Mouse (Mus musculus) lung, adult 2 months (tissue): ENCODE results near the gene Hspb9. TPM values are rescaled to one million over a fixed set of nuclear protein-coding genes. Genes with fewer than 3 reads are reported as not detected.
A peak's percentile ranks its signal among the peaks of the same experiment; 100 is the strongest.

Experiments used
- DNase-seq: peaks from one replicate; pipeline ENCODE4 v3.0.0; 2022
- H3K4me1 ChIP-seq: fragments of 200-500 bp; 2 replicates; pipeline ENCODE4 v1.6.1; 2011; ENCODE audit warnings: low read length; ENCODE audit not compliant: control insufficient read depth, insufficient read depth
- H3K4me3 ChIP-seq: fragments of 200-500 bp; replicated peaks from 2 replicates; pipeline ENCODE3; 2011; ENCODE audit warnings: low read depth, mild to moderate bottlenecking, control low read depth, low read length; ENCODE audit errors: extremely low read depth
- CTCF ChIP-seq: fragments of 200-500 bp; IDR thresholded peaks from 2 replicates; pipeline ENCODE4 v1.5.1; 2011; ENCODE audit warnings: mild to moderate bottlenecking, low read length, control low read depth; ENCODE audit not compliant: insufficient read depth
- POLR2A ChIP-seq: fragments of 200-500 bp; IDR thresholded peaks from 2 replicates; pipeline ENCODE4 v1.6.1; 2011; ENCODE audit warnings: low read depth, mild to moderate bottlenecking, control low read depth, low read length, borderline replicate concordance; ENCODE audit errors: extremely low read depth
- WGBS: fragments of 180-500 bp; shearing (Covaris S2); methylation state at CpG from one replicate; pipeline ENCODE4 v1.1.7; 2018; 5-methylcytosine and 5-hydroxymethylcytosine counted together
- polyA plus RNA-seq: library from polyadenylated mRNA; depleted of rRNA; stranded (reverse); fragments of >200 nt; gene quantifications from 2 replicates; pipeline ENCODE4 v1.2.3, GENCODE M21; 2012; rRNA removed

Hspb9 gene
- polyA plus RNA-seq, 1 experiment = 0.36 TPM

DNA sequence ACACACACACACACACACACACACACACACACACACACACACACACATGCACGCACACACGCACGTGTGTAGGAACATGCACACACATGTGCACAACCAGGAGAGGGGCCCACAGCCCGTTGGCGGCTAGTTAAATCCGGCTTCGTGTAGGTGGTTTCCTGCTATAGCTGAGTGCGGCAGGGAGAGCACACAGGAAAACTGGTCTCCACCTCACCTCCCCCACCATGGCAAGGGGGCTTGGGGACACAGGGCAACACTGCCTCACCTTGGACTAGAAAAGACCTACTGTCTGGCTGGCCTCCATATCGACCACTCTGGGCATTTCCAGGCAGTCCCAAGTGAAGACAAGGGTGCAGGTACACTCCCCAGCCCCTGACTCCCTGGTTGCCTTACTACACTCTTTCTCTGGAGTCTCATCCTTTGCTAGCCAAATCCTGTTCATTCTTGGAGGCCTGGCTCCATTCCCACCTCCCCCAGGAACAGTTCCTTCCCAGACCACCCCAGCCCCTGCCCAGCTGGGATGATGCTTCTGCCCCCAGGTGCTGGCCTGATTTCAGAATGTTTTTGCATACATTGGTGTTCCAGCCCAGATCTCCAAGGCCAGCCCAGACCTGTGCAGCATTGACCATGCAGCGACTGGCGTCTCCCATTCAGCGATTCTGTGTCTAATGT, 40.5 kb downstream of the Hspb9 start:
- WGBS = 65% methylated on average over 12 of the region's 12 CpGs
- Histone ChIP-seq H3K4me1 (no peaks in the 10 kb centered on the region; the same call in 1 of the 2 replicates), H3K4me3 (no peak overlapping the region)
- no peak for TF ChIP-seq POLR2A
- TF ChIP-seq CTCF = no peak
- DNase-seq = no peak

DNA sequence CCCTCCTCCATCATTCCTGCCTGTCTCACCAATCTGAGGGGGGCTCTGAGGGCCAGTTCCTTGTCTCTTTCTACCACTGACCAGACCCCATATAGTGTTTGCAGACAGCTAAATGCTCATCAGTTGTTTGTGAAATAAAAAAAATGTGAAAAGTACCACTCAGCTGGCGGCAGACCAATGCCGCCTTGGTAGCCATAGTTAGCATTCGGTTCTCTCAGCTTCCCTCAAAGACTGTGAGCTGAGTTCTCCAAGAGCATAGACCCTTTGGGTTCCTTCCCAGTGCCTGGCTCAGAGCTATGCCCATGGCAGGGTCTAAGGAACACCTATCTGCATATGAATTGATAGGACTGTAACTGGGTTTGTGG, 41.0 kb downstream of the Hspb9 start:
- DNase-seq = no peak
- no peaks in the 10 kb centered on the region for H3K4me1 ChIP-seq
- TF ChIP-seq CTCF = no peak
- no peak for TF ChIP-seq POLR2A
- WGBS = 88% methylated on average over 3 of the region's 3 CpGs
- H3K4me3 ChIP-seq = no peak overlapping the region

DNA sequence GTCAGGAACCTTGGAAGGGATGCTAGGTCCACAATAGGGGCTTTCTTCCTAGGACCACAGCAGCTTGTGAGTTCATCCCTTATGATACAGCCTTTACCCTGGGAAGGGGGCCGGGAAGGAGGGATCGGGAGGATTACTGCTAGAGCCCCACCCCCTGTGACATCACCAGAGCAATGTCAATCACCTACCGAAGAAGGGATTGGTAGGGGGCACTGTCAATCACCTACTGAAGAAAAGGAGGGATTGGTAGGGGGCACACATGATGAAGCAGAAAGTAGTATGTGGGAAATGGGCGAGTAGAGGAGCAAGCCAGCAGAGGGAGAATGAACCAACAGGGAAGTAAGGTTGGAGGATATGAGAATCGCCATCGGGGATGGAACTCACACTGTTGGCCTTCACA, 42.8 kb downstream of the Hspb9 start:
- TF ChIP-seq CTCF (no peak), POLR2A (no peak)
- DNase-seq = no peak
- Histone ChIP-seq H3K4me3 (no peak overlapping the region), H3K4me1 (no peaks in the 10 kb centered on the region)
- 64% methylated on average over 6 of the region's 6 CpGs for WGBS

DNA sequence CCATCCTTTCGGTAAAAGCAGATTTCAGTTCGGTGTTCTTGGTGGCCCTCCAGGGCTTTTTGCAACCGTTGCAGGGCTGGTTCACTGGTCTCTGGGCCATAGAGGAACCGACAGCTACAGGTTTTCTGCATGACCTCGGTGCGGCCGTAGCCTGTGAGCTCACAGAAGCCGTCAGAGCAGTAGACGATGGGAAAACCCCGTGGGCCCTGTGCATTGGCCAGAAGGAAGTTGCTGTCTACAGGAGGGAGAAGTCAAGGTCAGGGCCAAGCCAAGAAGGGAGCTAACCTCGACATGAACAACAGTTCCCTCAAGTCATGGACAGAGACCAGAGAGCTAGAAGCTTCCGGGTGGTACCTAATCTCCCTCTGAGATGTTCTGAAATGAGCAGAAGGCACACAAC, 43.9 kb downstream of the Hspb9 start:
- TF ChIP-seq CTCF (no peak), POLR2A (no peak)
- Histone ChIP-seq H3K4me1 (no peaks in the 10 kb centered on the region), H3K4me3 (no peak overlapping the region)
- 72% methylated on average over 12 of the region's 12 CpGs for WGBS
- DNase-seq = no peak

DNA sequence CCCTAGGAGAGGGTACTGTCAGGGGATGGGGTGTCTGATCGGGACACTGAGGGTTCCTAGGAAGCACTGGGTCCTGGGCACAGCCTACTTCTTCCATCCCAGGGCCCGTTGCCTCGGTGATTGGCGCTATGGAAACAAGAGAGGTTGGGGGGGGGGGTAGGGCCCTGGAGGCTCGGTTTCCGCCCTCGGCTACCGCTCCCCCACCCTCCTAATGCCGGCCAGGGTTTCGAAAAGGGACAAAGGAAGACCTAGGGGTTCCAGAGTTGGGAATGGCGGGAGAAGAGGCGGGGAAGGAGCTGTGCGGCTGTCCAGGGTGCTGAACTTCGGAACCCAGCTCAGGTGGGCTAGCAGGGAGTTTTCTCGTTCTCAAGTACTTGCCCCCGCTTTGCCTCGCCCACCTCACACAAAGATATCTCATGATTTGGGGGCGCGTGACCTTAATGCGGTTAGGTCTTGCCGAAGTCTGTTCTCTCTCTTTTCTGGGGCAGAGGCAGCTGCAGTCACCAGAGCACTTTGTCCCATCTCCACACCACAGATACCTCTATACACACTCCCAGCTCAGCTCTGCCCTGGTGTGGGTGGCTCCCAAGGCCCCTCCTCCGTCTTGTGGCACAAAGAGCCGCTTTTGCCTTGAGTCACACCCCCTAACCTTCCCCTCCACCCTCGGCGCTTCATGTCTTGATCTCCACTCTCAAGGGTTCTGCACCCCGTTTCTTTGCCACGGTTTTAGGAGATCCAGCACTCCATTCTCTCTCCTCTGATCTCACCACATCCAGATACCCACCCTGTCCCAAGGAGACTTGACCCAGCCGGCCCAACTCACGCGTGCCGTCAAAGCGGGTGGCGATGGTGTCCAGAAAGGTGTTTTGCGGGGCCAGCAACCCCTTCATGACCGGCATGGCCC, 45.3 kb downstream of the Hspb9 start:
- 3% methylated on average over 35 of the region's 35 CpGs for WGBS
- peak; percentile 54 for DNase-seq
- no peak overlapping the region for H3K4me3 ChIP-seq
- H3K4me1 ChIP-seq = no peaks in the 10 kb centered on the region
- no peak for TF ChIP-seq POLR2A
- TF ChIP-seq CTCF = no peak

DNA sequence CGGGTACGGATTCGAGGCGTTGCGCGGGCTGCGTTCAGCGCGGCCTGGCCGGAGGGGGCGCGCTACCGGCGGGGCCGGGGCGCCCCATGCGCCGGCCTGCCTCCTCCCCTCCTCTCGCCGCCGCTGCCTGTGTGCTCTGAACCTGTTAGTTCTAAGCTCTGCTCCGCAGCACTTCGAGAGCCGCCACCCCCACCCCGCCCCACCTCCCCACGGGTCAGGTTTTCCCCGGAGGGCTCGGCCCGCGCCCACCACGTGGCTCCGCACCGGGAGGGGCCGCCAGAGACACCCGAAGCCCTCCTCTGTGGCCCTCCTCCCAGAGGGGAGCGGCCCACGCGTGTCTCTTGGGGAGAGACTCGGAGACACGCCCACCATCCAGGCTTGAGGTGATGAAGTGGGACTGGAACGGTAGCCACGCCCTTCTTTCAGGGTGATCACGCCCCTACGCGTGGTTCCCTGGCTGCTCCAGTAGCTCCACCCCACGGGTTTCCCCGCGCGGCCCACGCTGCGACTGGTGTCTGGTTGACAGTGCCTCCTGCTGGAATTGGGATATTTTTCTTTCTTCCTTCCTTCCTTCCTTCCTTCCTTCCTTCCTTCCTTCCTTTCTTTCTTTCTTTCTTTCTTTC, 46.1 kb downstream of the Hspb9 start, which contains the start of gene Kcnh4:
Gene Kcnh4 (minus strand): TSS at position 332 of the 623 bp plus-strand sequence.
- Histone ChIP-seq H3K4me1 (no peaks in the 10 kb centered on the region), H3K4me3 (no peak within 1 kb of the TSS)
- peak; percentile 46 for DNase-seq
- 1% methylated on average over 50 of the region's 51 CpGs for WGBS
- TF ChIP-seq CTCF = no peak
- no peak for TF ChIP-seq POLR2A

DNA sequence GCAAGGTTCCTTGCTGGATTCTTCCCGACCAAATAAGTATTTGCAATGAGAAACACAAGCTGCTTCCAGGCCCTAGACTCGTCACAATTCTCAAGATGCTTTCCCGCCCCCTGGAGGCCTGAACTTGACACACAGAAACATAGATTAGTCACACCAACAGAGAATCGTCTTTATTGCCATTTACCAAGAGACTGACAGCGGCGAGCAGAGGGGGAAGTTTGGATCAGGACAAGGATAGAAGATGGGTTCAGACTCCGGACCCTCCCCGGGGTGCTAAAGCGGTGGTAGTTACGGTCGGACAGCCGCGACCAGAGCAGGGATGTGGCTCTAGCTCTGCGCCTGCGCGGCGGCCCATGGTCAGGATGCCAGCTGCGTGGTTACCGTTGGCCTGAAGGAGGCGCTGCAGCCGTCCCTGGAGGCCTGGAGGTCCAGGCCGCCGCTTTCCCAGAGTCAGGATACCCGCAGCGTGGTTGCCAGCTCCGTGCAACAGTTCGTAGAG, 47.9 kb downstream of the Hspb9 start:
- peak overlapping the region; percentile 73 for H3K4me3 ChIP-seq
- peak; percentile 86 for DNase-seq
- WGBS = under 1% methylated on average over 27 of the region's 27 CpGs
- H3K4me1 ChIP-seq = no peaks in the 10 kb centered on the region
- TF ChIP-seq POLR2A = 0 out of 2 replicates have a peak, but pooled peaks have one; percentile 11
- TF ChIP-seq CTCF = peak; percentile 68

DNA sequence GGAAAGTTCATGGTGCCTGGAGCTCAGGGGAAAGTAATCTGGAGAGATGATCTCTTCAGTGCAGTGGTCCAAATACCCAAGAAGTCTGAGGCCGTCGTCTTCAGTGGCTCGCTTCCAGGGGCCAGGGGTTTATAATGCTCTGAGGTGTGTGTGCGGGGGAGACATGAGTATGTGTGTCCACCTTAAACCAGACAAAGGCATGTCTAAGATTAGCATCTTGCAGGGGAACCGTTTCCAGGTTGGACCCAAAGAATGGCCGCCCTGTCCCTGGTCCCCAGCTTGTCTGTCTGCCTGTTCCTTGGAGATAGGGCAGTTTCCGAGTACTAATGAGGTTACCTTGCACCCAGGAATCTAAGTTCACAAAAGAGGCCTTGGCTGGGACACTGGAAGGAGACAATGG, 49.2 kb downstream of the Hspb9 start, which contains the start of gene Hcrt:
Gene Hcrt (minus strand): TSS at position 101 of the 400 bp plus-strand sequence.
- TF ChIP-seq CTCF (no peak), POLR2A (no peak)
- no peak for DNase-seq
- no peaks in the 10 kb centered on the region for H3K4me1 ChIP-seq
- WGBS = 91% methylated on average over 7 of the region's 7 CpGs
- peak within 1 kb of the TSS; percentile 41 for H3K4me3 ChIP-seq

Other genes with a start within 250 kb of the Hspb9 start
- gene Klhl11, start 241.1 kb upstream of the Hspb9 start, polyA plus RNA-seq = 5.1 and 6.2 TPM in 2 replicates
- gene Acly, start 185.8 kb upstream of the Hspb9 start, polyA plus RNA-seq = 166 and 217 TPM in 2 replicates
- 1.8 and 3.4 TPM in 2 replicates for gene Ttc25, start 168.2 kb upstream of the Hspb9 start, polyA plus RNA-seq
- gene Cnp, start 138.9 kb upstream of the Hspb9 start, polyA plus RNA-seq = 27.5 and 29.9 TPM in 2 replicates
- gene Nkiras2, start 94.6 kb upstream of the Hspb9 start, polyA plus RNA-seq = 59.4 and 84.5 TPM in 2 replicates
- 29.8 and 56.5 TPM in 2 replicates for gene Dnajc7, start 93.7 kb upstream of the Hspb9 start, polyA plus RNA-seq
- 0.36 and 4.9 TPM in 2 replicates for gene Zfp385c, start 21.4 kb upstream of the Hspb9 start, polyA plus RNA-seq
- 8.2 and 9.8 TPM in 2 replicates for gene Dhx58, start 9.6 kb upstream of the Hspb9 start, polyA plus RNA-seq
- 27.3 and 28.2 TPM in 2 replicates for gene Kat2a, start 1.4 kb upstream of the Hspb9 start, polyA plus RNA-seq
- gene Rab5c, start 24.4 kb downstream of the Hspb9 start, polyA plus RNA-seq = 235 and 252 TPM in 2 replicates
- 1.1 and 1.8 TPM in 2 replicates for gene Kcnh4, start 46.1 kb downstream of the Hspb9 start, polyA plus RNA-seq
- gene Hcrt, start 49.1 kb downstream of the Hspb9 start, polyA plus RNA-seq = not detected in 2 replicates
- 14.4 and 18.2 TPM in 2 replicates for gene Ghdc, start 57.1 kb downstream of the Hspb9 start, polyA plus RNA-seq
- 38.8 and 44.7 TPM in 2 replicates for gene Stat5b, start 136.9 kb downstream of the Hspb9 start, polyA plus RNA-seq
- 19.0 and 20.4 TPM in 2 replicates for gene Stat5a, start 145.5 kb downstream of the Hspb9 start, polyA plus RNA-seq
- 115 and 147 TPM in 2 replicates for gene Stat3, start 225.7 kb downstream of the Hspb9 start, polyA plus RNA-seq